Mouse (Mus musculus): ENCODE data around the gene Gm21627.
"Not testable (repeated sequence)": the region's sequence is repeated elsewhere in the genome, so short reads cannot be mapped to it uniquely, and the experiment has no call there.

The Gm21627 gene

DNA sequence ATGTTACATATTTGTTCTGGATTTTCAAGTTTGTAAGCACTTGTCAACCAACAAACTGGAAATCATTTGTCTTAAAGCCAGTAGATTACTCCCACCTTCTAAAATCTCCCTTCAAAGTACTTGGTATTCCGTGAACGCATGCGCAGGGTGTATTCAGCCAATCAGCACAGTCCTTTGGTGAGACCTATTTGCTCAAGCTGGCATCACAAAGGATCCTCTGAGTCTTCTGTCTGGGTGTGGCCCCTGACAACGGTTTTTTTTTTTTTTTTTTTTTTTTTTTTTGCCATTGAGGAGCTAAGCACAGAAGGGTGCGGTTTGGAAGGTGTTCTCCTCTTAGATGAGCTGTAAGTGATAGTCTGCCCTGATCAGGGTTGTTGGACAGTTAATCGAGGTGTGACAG lies at the start of gene Gm21627:
Gene Gm21627, plus strand, starts transcription at position 301 of the 400 bp plus-strand sequence.
- DNase-seq (ENCODE audit: low spot score in 2 of 2): not testable (repeated sequence)
